Mouse (Mus musculus): Measurements from ENCODE around the gene Zfp217. TPM values are rescaled to one million over a fixed set of nuclear protein-coding genes. Genes with fewer than 3 reads are reported as not detected.
"Not testable (repeated sequence)": the region's sequence is repeated elsewhere in the genome, so short reads cannot be mapped to it uniquely, and the experiment has no call there.

Gene Zfp217
- polyA plus RNA-seq, 1 experiment, result 0.98 TPM

DNA sequence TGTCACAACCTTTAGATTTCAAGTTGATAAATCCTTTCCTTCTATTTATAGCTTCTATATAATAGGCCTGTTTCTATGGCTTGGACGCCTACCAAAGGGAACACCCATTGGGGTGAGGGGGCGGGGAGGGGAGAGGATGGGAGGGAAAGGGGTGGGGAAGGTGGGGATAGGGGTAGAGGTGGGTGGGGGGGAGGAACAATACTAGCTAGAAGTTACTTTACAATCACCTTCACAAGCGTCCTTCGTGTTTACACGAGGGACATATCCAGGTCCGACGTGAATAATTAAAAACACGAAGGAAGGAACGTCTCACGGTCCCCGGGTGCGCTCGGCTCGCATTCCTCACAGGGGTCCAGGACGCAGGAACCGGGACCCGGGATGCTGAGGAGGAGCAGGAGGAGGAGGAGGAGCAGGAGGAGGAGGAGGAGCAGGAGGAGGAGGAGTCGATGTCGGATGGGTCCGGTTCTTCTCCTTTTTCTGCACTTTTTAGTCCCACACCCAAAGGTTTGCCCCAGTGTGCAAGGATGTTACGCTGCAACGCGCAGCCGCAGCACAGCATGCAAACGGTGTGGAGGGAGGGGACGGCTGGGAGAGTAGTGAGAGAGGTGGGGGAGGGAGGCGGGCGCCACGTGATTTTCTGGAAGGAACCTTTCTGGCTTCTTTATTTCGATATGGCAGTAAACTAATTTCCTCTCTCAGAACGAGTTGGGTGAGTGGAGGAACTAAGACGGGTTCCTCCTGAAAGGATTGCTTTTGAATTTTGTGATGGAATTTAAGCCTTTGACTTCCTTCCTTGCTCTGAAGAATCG lies 36.5 kb upstream of the Zfp217 start:
- Histone ChIP-seq H3K27ac (ENCODE audit: insufficient read depth, low read length) (no peak overlapping the region), H3K4me3 (replicated peaks; ENCODE audit: insufficient read depth, low read depth, low read length) (peak overlapping the region; percentile 53), H3K4me1 (ENCODE audit: control insufficient read depth, insufficient read depth, low read length) (no peaks in the 10 kb centered on the region), H3K27me3 (ENCODE audit: control insufficient read depth, insufficient read depth, low read length) (no peaks in the 10 kb centered on the region)
- TF ChIP-seq CTCF (IDR thresholded peaks at IDR 0.05; ENCODE audit: borderline replicate concordance, insufficient read depth, low read depth, low read length), result no peak
- TF ChIP-seq POLR2A (IDR thresholded peaks at IDR 0.05; ENCODE audit: borderline replicate concordance, insufficient read depth, low read length), result no peak
- WGBS, result 2% methylated on average over 33 of the region's 33 CpGs
- peak; percentile 12 to 19 for DNase-seq

DNA sequence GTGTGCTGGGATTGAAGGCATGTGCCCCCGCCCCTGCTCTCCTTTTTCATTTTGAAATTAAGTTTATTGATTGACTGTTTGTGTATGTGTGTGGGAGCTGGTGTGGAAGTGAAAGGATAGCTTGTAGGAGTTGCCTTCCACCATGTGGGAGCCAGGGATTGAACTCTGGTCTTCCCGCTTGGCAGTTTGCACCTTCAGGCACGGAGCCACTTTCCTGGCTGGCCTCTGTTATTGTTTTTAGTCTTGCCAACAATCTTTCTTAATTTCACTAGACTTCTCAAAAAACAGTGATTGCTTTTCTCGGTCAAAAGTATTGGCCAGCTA lies 35.9 kb upstream of the Zfp217 start:
- 71% methylated on average over 4 of the region's 4 CpGs for WGBS
- H3K27ac ChIP-seq (ENCODE audit: insufficient read depth, low read length), result no peak overlapping the region
- DNase-seq, result no peak
- TF ChIP-seq POLR2A (IDR thresholded peaks at IDR 0.05; ENCODE audit: borderline replicate concordance, insufficient read depth, low read length), result no peak
- no peak for TF ChIP-seq CTCF (IDR thresholded peaks at IDR 0.05; ENCODE audit: borderline replicate concordance, insufficient read depth, low read depth, low read length)
- no peaks in the 10 kb centered on the region for H3K4me1 ChIP-seq (ENCODE audit: control insufficient read depth, insufficient read depth, low read length)
- H3K4me3 ChIP-seq (replicated peaks; ENCODE audit: insufficient read depth, low read depth, low read length), result no peak overlapping the region
- H3K27me3 ChIP-seq (ENCODE audit: control insufficient read depth, insufficient read depth, low read length), result no peaks in the 10 kb centered on the region

GRCm38 (mm10) chr2:170181862-170182261 lies 34.0 kb upstream of the Zfp217 start:
- no peaks in the 10 kb centered on the region for H3K27me3 ChIP-seq (ENCODE audit: control insufficient read depth, insufficient read depth, low read length)
- H3K27ac ChIP-seq (ENCODE audit: insufficient read depth, low read length), result no peak overlapping the region
- TF ChIP-seq CTCF (IDR thresholded peaks at IDR 0.05; ENCODE audit: borderline replicate concordance, insufficient read depth, low read depth, low read length), result no peak
- TF ChIP-seq POLR2A (IDR thresholded peaks at IDR 0.05; ENCODE audit: borderline replicate concordance, insufficient read depth, low read length), result no peak
- H3K4me3 ChIP-seq (replicated peaks; ENCODE audit: insufficient read depth, low read depth, low read length), result no peak overlapping the region
- 88% methylated on average over 6 of the region's 6 CpGs for WGBS
- no peaks in the 10 kb centered on the region for H3K4me1 ChIP-seq (ENCODE audit: control insufficient read depth, insufficient read depth, low read length)
- DNase-seq, result no peak

DNA sequence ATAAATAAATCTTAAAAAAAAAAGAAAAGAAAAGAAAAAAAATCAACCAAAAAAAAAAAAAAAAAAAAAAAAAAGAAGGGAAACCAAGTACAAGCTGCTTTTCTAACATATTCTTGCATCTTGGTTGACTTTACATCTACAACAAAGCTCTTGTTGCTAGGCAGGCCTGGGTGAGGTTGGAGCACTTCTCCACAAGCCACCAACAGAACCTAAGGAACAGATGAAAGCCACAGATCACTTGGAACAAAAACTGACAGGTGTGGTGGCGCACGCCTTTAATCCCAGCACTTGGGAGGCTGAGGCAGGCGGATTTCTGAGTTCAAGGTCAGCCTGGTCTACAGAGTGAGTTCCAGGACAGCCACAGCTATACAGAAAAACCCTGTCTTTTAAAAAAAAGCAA lies 32.9 kb upstream of the Zfp217 start:
- not testable (repeated sequence) for H3K4me3 ChIP-seq (replicated peaks; ENCODE audit: insufficient read depth, low read depth, low read length); H3K27me3 ChIP-seq (ENCODE audit: control insufficient read depth, insufficient read depth, low read length); H3K27ac ChIP-seq (ENCODE audit: insufficient read depth, low read length); DNase-seq; H3K4me1 ChIP-seq (ENCODE audit: control insufficient read depth, insufficient read depth, low read length)
- WGBS, result 99% methylated on average over 3 of the region's 3 CpGs

GRCm38 (mm10) chr2:170179317-170179716 lies 31.4 kb upstream of the Zfp217 start:
- Histone ChIP-seq H3K4me1 (ENCODE audit: control insufficient read depth, insufficient read depth, low read length) (no peaks in the 10 kb centered on the region), H3K27ac (ENCODE audit: insufficient read depth, low read length) (no peak overlapping the region), H3K4me3 (replicated peaks; ENCODE audit: insufficient read depth, low read depth, low read length) (no peak overlapping the region), H3K27me3 (ENCODE audit: control insufficient read depth, insufficient read depth, low read length) (no peaks in the 10 kb centered on the region)
- no peak for DNase-seq
- WGBS, result 96% methylated on average over 5 of the region's 5 CpGs
- TF ChIP-seq POLR2A (IDR thresholded peaks at IDR 0.05; ENCODE audit: borderline replicate concordance, insufficient read depth, low read length), result no peak
- no peak for TF ChIP-seq CTCF (IDR thresholded peaks at IDR 0.05; ENCODE audit: borderline replicate concordance, insufficient read depth, low read depth, low read length)

DNA sequence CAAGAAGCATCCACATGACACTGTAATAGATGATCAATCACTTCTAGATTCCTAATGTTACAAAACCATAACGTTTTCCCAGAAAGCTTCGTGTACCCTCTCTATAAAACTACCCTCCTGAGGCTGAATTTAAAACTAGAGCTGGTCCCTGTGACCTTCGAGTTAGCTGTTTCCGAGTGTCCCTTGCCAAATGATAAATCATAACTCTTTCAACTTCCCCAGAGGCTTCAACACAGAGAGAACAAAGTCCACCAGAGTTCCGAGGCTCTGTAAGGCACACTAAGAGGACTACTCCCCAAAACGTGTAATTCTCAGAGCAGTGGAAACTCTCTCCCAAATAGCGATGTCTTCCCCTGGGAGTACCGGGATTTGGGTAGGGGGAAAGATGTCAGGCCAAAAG lies 29.4 kb upstream of the Zfp217 start:
- Histone ChIP-seq H3K4me3 (replicated peaks; ENCODE audit: insufficient read depth, low read depth, low read length) (no peak overlapping the region), H3K27ac (ENCODE audit: insufficient read depth, low read length) (no peak overlapping the region), H3K27me3 (ENCODE audit: control insufficient read depth, insufficient read depth, low read length) (no peaks in the 10 kb centered on the region), H3K4me1 (ENCODE audit: control insufficient read depth, insufficient read depth, low read length) (no peaks in the 10 kb centered on the region)
- no peak for DNase-seq
- 49% methylated on average over 8 of the region's 8 CpGs for WGBS
- TF ChIP-seq CTCF (IDR thresholded peaks at IDR 0.05; ENCODE audit: borderline replicate concordance, insufficient read depth, low read depth, low read length) (no peak), POLR2A (IDR thresholded peaks at IDR 0.05; ENCODE audit: borderline replicate concordance, insufficient read depth, low read length) (no peak)

DNA sequence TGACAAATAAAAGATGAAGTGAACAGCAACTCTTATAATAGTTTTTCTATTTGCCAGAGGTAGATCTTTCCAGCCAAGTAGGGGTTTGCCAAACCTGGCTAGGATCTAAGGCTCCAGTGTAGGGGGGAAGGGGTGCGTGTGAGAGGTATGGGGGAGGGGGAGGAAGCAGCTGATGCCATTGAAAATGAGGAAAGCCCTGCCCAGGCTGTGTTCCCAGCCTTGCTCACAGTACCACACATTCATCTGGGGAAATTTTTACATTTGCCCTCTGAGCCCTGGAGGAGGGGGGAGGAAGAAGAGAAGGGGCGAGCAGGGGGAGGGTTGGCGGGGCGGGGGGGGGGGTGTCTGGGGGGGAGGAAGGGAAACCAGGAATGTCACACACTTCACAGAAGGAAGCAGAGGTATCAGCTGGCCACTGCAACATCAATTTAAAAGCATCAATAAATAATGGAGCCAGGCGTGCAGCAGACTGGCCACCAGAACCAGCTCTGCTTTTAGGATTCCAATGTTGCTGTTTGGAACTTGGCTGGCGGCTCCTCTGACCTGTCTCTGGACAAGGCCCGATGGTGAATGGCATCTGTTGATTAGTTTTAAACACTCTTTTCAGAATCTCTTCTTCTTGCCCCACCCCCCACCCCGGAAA lies 28.5 kb upstream of the Zfp217 start:
- WGBS, result 32% methylated on average over 7 of the region's 8 CpGs
- TF ChIP-seq POLR2A (IDR thresholded peaks at IDR 0.05; ENCODE audit: borderline replicate concordance, insufficient read depth, low read length), result no peak
- no peak for TF ChIP-seq CTCF (IDR thresholded peaks at IDR 0.05; ENCODE audit: borderline replicate concordance, insufficient read depth, low read depth, low read length)
- Histone ChIP-seq H3K27me3 (ENCODE audit: control insufficient read depth, insufficient read depth, low read length) (no peaks in the 10 kb centered on the region), H3K4me1 (ENCODE audit: control insufficient read depth, insufficient read depth, low read length) (no peaks in the 10 kb centered on the region), H3K4me3 (replicated peaks; ENCODE audit: insufficient read depth, low read depth, low read length) (no peak overlapping the region), H3K27ac (ENCODE audit: insufficient read depth, low read length) (no peak overlapping the region)
- no peak for DNase-seq

GRCm38 (mm10) chr2:170175661-170176150 lies 27.8 kb upstream of the Zfp217 start:
- Histone ChIP-seq H3K4me3 (replicated peaks; ENCODE audit: insufficient read depth, low read depth, low read length) (no peak overlapping the region), H3K27ac (ENCODE audit: insufficient read depth, low read length) (no peak overlapping the region), H3K27me3 (ENCODE audit: control insufficient read depth, insufficient read depth, low read length) (no peaks in the 10 kb centered on the region), H3K4me1 (ENCODE audit: control insufficient read depth, insufficient read depth, low read length) (no peaks in the 10 kb centered on the region)
- TF ChIP-seq CTCF (IDR thresholded peaks at IDR 0.05; ENCODE audit: borderline replicate concordance, insufficient read depth, low read depth, low read length), result no peak
- TF ChIP-seq POLR2A (IDR thresholded peaks at IDR 0.05; ENCODE audit: borderline replicate concordance, insufficient read depth, low read length), result no peak
- 74% methylated on average over 7 of the region's 7 CpGs for WGBS
- no peak for DNase-seq
